Mouse (Mus musculus) limb, embryonic 14.5 days (tissue): ENCODE measurements around the gene Gpr174. TPM values are rescaled to one million over a fixed set of nuclear protein-coding genes. Genes with fewer than 3 reads are reported as not detected.
"Not testable (repeated sequence)": the region's sequence is repeated elsewhere in the genome, so short reads cannot be mapped to it uniquely, and the experiment has no call there.

Experiments
- ATAC-seq: fragments of 200-750 bp; cut with Nextera tagmentation; 2 replicates; pipeline ENCODE4 v1.8.0; 2017; ENCODE audit warnings: low read depth, moderate number of reproducible peaks, moderate TSS enrichment; ENCODE audit not compliant: low FRiP score
- DNase-seq: peaks from one replicate; pipeline ENCODE4 v3.0.0-alpha.2; 2015; ENCODE audit warnings: low spot score
- H3K27ac ChIP-seq: fragments of 300-500 bp; sonication (generic); replicated peaks from 2 replicates; pipeline ENCODE4 v1.5.1; 2014; ENCODE audit warnings: low read depth, mild to moderate bottlenecking, low read length, moderate library complexity, mixed read lengths
- H3K27me3 ChIP-seq: fragments of 300-500 bp; sonication (generic); 2 replicates; pipeline ENCODE4 v1.6.1; 2014; ENCODE audit warnings: low read length, mixed read lengths; ENCODE audit not compliant: control insufficient read depth, insufficient read depth
- H3K36me3 ChIP-seq: fragments of 300-500 bp; sonication (generic); 2 replicates; pipeline ENCODE4 v1.6.1; 2014; ENCODE audit warnings: mild to moderate bottlenecking, low read length, moderate library complexity, mixed read lengths; ENCODE audit not compliant: control insufficient read depth, insufficient read depth
- H3K4me1 ChIP-seq: fragments of 300-500 bp; sonication (generic); 2 replicates; pipeline ENCODE4 v1.6.1; 2014; ENCODE audit warnings: antibody characterized with exemption, low read length, mixed read lengths; ENCODE audit not compliant: control insufficient read depth, insufficient read depth
- H3K4me2 ChIP-seq: fragments of 300-500 bp; sonication (generic); replicated peaks from 2 replicates; pipeline ENCODE4 v1.6.1; 2014; ENCODE audit warnings: low read depth, mild to moderate bottlenecking, low read length, moderate library complexity; ENCODE audit not compliant: severe bottlenecking
- H3K4me3 ChIP-seq: fragments of 300-500 bp; sonication (generic); replicated peaks from 2 replicates; pipeline ENCODE4 v1.5.1; 2014; ENCODE audit warnings: low read length
- H3K9ac ChIP-seq: fragments of 300-500 bp; sonication (generic); 2 replicates; pipeline ENCODE4 v1.6.1; 2014; ENCODE audit warnings: mild to moderate bottlenecking, low read depth, low read length, moderate library complexity; ENCODE audit not compliant: severe bottlenecking
- H3K9me3 ChIP-seq: fragments of 300-500 bp; sonication (generic); 2 replicates; pipeline ENCODE4 v1.6.1; 2016; ENCODE audit warnings: low read length; ENCODE audit not compliant: control insufficient read depth
- POLR2A ChIP-seq: fragments of 200-500 bp; IDR thresholded peaks from 2 replicates; pipeline ENCODE4 v1.8.0; 2012; ENCODE audit warnings: inconsistent platforms, mild to moderate bottlenecking, moderate library complexity, borderline replicate concordance; ENCODE audit not compliant: insufficient read depth, insufficient read length; ENCODE audit errors: extremely low read depth
- WGBS: fragments of 180-500 bp; shearing (Covaris S2); extraction: QIAGEN DNeasy Blood & Tissue Kit; methylation state at CpG from one replicate; pipeline ENCODE4 v1.1.7; 2014; 5-methylcytosine and 5-hydroxymethylcytosine counted together
- polyA plus RNA-seq, 2 experiments: library from polyadenylated mRNA; depleted of rRNA in 1 of 2; stranded (reverse) in 1 of 2; unstranded in 1 of 2; fragments of >200 nt; fragmentation: Nextera tagmentation in 1 of 2; extraction: Ambion mirVana in 1 of 2; gene quantifications; 2 replicates each; pipeline versions ENCODE4 v1.2.1 to v1.2.3; 2012 to 2014

Gene Gpr174
- polyA plus RNA-seq, 2 experiments: 0.28 to 0.43 TPM

- ATAC-seq (no peak), DNase-seq (no peak)
- Histone ChIP-seq H3K4me1 (no peaks in the 10 kb centered on the region), H3K27me3 (no peaks in the 10 kb centered on the region), H3K9ac (no peak overlapping the region), H3K36me3 (no peaks in the 10 kb centered on the region), H3K4me2 (no peak overlapping the region), H3K27ac (no peak overlapping the region), H3K4me3 (no peak overlapping the region), H3K9me3 (no peaks in the 10 kb centered on the region)
- 81% methylated on average over 1 of the region's 1 CpGs for whole genome bisulfite sequencing
- TF ChIP-seq POLR2A: no peak
Observed at GRCm38 (mm10) chrX:107236461-107236860, 19.2 kb upstream of the Gpr174 start.

- H3K4me1 ChIP-seq: no peaks in the 10 kb centered on the region
- no peaks in the 10 kb centered on the region for H3K36me3 ChIP-seq
- H3K9me3 ChIP-seq: no peaks in the 10 kb centered on the region
- no peak overlapping the region for H3K27ac ChIP-seq
- no peak for ATAC-seq
- no peak overlapping the region for H3K9ac ChIP-seq
- no peaks in the 10 kb centered on the region for H3K27me3 ChIP-seq
- DNase-seq: no peak
- H3K4me2 ChIP-seq: no peak overlapping the region
- 71% methylated on average over 2 of the region's 2 CpGs for WGBS
- H3K4me3 ChIP-seq: no peak overlapping the region
- TF ChIP-seq POLR2A: no peak
Observed at GRCm38 (mm10) chrX:107250390-107250789, 5.3 kb upstream of the Gpr174 start.

- WGBS: 30% methylated on average over 1 of the region's 1 CpGs
- Histone ChIP-seq H3K36me3 (no peaks in the 10 kb centered on the region), H3K4me3 (no peak overlapping the region), H3K4me2 (no peak overlapping the region), H3K27me3 (no peaks in the 10 kb centered on the region), H3K4me1 (no peaks in the 10 kb centered on the region), H3K9me3 (no peaks in the 10 kb centered on the region), H3K27ac (no peak overlapping the region), H3K9ac (no peak overlapping the region)
- ATAC-seq (no peak), DNase-seq (no peak)
- no peak for TF ChIP-seq POLR2A
Observed at GRCm38 (mm10) chrX:107264619-107265018, 8.9 kb downstream of the Gpr174 start.

GRCm38 (mm10) chrX:107277606-107278005 is 21.9 kb downstream of the Gpr174 start:
- no peaks in the 10 kb centered on the region for H3K36me3 ChIP-seq
- no peak for TF ChIP-seq POLR2A
- H3K27ac ChIP-seq: no peak overlapping the region
- H3K9ac ChIP-seq: no peak overlapping the region
- H3K4me2 ChIP-seq: no peak overlapping the region
- H3K9me3 ChIP-seq: no peaks in the 10 kb centered on the region
- 55% methylated on average over 2 of the region's 2 CpGs for WGBS
- ATAC-seq (no peak), DNase-seq (no peak)
- no peaks in the 10 kb centered on the region for H3K27me3 ChIP-seq
- no peaks in the 10 kb centered on the region for H3K4me1 ChIP-seq
- no peak overlapping the region for H3K4me3 ChIP-seq

- Histone ChIP-seq H3K4me1 (no peaks in the 10 kb centered on the region), H3K9ac (no peak overlapping the region), H3K27me3 (no peaks in the 10 kb centered on the region), H3K36me3 (no peaks in the 10 kb centered on the region), H3K9me3 (no peaks in the 10 kb centered on the region), H3K4me3 (no peak overlapping the region), H3K4me2 (no peak overlapping the region), H3K27ac (no peak overlapping the region)
- DNase-seq (no peak), ATAC-seq (no peak)
- WGBS: 36% methylated on average over 4 of the region's 4 CpGs
- no peak for TF ChIP-seq POLR2A
Observed at GRCm38 (mm10) chrX:107284211-107284610, 28.5 kb downstream of the Gpr174 start.

GRCm38 (mm10) chrX:107297861-107298260 is 42.2 kb downstream of the Gpr174 start:
- H3K4me3 ChIP-seq, H3K27ac ChIP-seq, H3K9me3 ChIP-seq, H3K4me2 ChIP-seq, H3K4me1 ChIP-seq, DNase-seq, ATAC-seq, H3K36me3 ChIP-seq, H3K9ac ChIP-seq, H3K27me3 ChIP-seq: not testable (repeated sequence)
- WGBS: 82% methylated on average over 6 of the region's 6 CpGs
